Mouse (Mus musculus) kidney, postnatal 0 days (tissue): ENCODE measurements at regions not wholly inside any gene's neighbourhood (a gene's known extent, or its start where the extent isn't known, plus 50 kb on each side); places are given as distances from the start of the nearest gene placed in this dataset.

Source experiments
- ATAC-seq: fragments of 200-750 bp; cut with Nextera tagmentation; replicated peaks from 2 replicates; pipeline ENCODE4 v1.8.0; 2017; ENCODE audit warnings: low read depth, moderate number of reproducible peaks, moderate TSS enrichment, moderate library complexity; ENCODE audit not compliant: low FRiP score
- DNase-seq: peaks from one replicate; pipeline ENCODE4 v3.0.0-alpha.2; 2016; ENCODE audit warnings: low spot score
- H3K27ac ChIP-seq: fragments of 300-500 bp; sonication (generic); 2 replicates; pipeline ENCODE4 v1.5.1; 2014; ENCODE audit warnings: mild to moderate bottlenecking
- H3K27me3 ChIP-seq: fragments of 300-500 bp; sonication (generic); 2 replicates; pipeline ENCODE4 v1.6.1; 2014; ENCODE audit warnings: low read length, mixed read lengths; ENCODE audit not compliant: insufficient read depth
- H3K36me3 ChIP-seq: fragments of 300-500 bp; sonication (generic); 2 replicates; pipeline ENCODE4 v1.6.1; 2014; ENCODE audit warnings: low read length, mixed read lengths; ENCODE audit not compliant: insufficient read depth
- H3K4me1 ChIP-seq: fragments of 300-500 bp; sonication (generic); replicated peaks from 2 replicates; pipeline ENCODE4 v1.6.1; 2014; ENCODE audit warnings: antibody characterized with exemption, low read length, mixed read lengths; ENCODE audit not compliant: insufficient read depth
- H3K4me2 ChIP-seq: fragments of 300-500 bp; sonication (generic); 2 replicates; pipeline ENCODE4 v1.6.1; 2014; ENCODE audit warnings: mild to moderate bottlenecking, low read length, moderate library complexity, mixed read lengths
- H3K4me3 ChIP-seq: fragments of 300-500 bp; sonication (generic); replicated peaks from 2 replicates; pipeline ENCODE4 v1.5.1; 2014; ENCODE audit warnings: low read depth, low read length
- H3K9ac ChIP-seq: fragments of 300-500 bp; sonication (generic); 2 replicates; pipeline ENCODE4 v1.6.1; 2014; ENCODE audit warnings: low read depth, low read length
- H3K9me3 ChIP-seq: fragments of 300-500 bp; sonication (generic); replicated peaks from 2 replicates; pipeline ENCODE4 v1.6.1; 2016; ENCODE audit warnings: low read length, inconsistent platforms, mixed read lengths
- CTCF ChIP-seq: IDR thresholded peaks from 2 replicates; pipeline ENCODE4 v1.5.1; 2016; ENCODE audit warnings: antibody characterized with exemption, low read depth, mild to moderate bottlenecking, moderate library complexity
- WGBS: fragments of 180-500 bp; shearing (Covaris S2); extraction: QIAGEN DNeasy Blood & Tissue Kit; methylation state at CpG from one replicate; pipeline ENCODE4 v1.1.7; 2014; 5-methylcytosine and 5-hydroxymethylcytosine counted together

DNA sequence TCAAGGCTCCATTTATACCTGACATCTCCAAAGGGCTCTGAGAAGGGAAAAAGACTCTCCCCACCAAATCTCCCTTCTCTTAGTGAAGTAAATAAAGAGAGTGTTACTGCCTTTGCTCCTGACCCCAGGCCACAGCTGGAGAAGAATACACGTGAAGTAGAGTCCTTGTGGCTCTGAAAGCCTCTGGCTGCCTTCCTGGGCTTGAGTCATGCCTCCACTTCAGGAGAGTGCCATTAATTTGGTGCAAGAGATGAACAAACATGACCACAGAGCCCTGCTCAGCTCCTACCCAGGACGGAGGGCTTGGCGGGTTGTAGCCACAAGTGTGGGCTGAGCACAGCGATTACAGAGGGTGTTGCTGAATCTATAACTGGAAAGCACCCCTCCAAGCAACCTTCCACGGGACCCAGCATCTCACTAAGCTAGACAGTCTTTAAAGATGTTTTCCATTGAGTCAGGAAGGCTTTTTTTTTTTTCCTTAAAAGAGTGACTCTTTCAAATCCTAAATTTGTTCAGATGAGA, 175.3 kb upstream of the Ncam1 start:
- Histone ChIP-seq H3K27ac (no peak overlapping the region), H3K27me3 (no peaks in the 10 kb centered on the region), H3K9ac (no peak overlapping the region), H3K9me3 (no peaks in the 10 kb centered on the region), H3K36me3 (no peaks in the 10 kb centered on the region), H3K4me3 (no peak overlapping the region), H3K4me1 (peaks cover 5% of the 10 kb centered on the region; the same call in 1 of the 2 replicates), H3K4me2 (no peak overlapping the region)
- no peak for TF ChIP-seq CTCF
- ATAC-seq (no peak), DNase-seq (no peak)
- 86% methylated on average over 5 of the region's 5 CpGs for WGBS

GRCm38 (mm10) chr9:49969429-49969828, 170.7 kb upstream of the Ncam1 start:
- Histone ChIP-seq H3K27ac (no peak overlapping the region), H3K27me3 (no peaks in the 10 kb centered on the region), H3K9me3 (no peaks in the 10 kb centered on the region), H3K36me3 (no peaks in the 10 kb centered on the region), H3K4me1 (no peaks in the 10 kb centered on the region), H3K4me2 (no peak overlapping the region), H3K9ac (no peak overlapping the region), H3K4me3 (no peak overlapping the region)
- DNase-seq (no peak), ATAC-seq (no peak)
- WGBS: 74% methylated on average over 6 of the region's 6 CpGs
- TF ChIP-seq CTCF: no peak

- Histone ChIP-seq H3K9me3 (no peaks in the 10 kb centered on the region), H3K36me3 (no peaks in the 10 kb centered on the region), H3K9ac (no peak overlapping the region), H3K4me1 (peaks cover 17% of the 10 kb centered on the region; the same call in 1 of the 2 replicates), H3K27me3 (no peaks in the 10 kb centered on the region), H3K27ac (no peak overlapping the region), H3K4me3 (no peak overlapping the region), H3K4me2 (no peak overlapping the region)
- DNase-seq: no peak
- no peak for TF ChIP-seq CTCF
- 78% methylated on average over 4 of the region's 4 CpGs for WGBS
- ATAC-seq: no peak
Measured at GRCm38 (mm10) chr9:49964666-49965065, 165.9 kb upstream of the Ncam1 start.

DNA sequence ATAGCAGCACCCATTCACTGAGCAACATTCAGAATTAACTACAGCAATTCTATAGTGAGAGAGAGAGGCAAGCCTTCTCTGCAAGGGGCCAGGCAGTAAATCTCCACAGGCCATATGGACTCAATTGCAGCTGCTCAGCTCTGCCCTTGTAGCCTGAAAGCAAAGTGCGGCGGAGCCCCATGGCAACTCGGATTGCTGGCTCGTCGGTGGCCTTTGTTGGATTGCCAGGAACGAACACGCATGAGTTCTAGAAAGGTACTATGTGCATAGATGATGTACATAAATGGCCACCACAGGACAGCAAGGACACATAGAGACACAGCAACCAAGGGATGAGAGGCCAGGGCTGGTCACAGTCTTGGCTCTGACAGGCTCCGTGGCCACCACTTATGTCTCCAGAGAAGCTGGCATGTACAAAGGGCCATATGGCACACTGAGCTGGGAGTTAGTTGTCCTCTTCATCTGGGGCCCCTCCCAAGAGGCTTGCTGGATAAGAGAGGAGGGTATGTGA, 163.9 kb upstream of the Ncam1 start:
- DNase-seq: no peak
- 30% methylated on average over 8 of the region's 8 CpGs for WGBS

DNA sequence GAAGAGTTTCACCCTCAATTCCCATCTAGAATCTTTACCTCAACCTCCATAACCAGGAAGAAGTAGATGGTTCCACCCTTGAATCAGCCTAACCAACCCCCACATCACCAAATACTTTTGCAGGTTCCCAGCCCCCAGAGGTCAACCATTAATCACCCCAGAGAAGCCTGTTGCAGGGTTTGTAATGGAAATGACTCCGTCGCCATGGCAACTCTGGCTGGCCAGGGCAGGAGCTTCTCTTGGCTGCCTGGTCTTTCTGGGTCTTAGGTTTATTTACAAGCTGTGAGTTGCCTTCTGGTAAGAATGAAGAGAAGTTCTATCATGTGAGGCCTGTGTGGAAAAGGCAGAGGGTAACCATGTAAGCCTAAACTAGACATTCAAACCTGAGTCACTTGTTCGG, 163.2 kb upstream of the Ncam1 start:
- ATAC-seq (0 out of 2 replicates have a peak, but pooled peaks have one; percentile 40), DNase-seq (peak; percentile 61)
- no peaks in the 10 kb centered on the region for H3K9me3 ChIP-seq
- H3K4me1 ChIP-seq: peaks cover 17% of the 10 kb centered on the region; the same call in 1 of the 2 replicates
- no peak overlapping the region for H3K4me2 ChIP-seq
- no peaks in the 10 kb centered on the region for H3K27me3 ChIP-seq
- no peak overlapping the region for H3K4me3 ChIP-seq
- WGBS: 29% methylated on average over 3 of the region's 3 CpGs
- H3K9ac ChIP-seq: no peak overlapping the region
- no peak overlapping the region for H3K27ac ChIP-seq
- no peak for TF ChIP-seq CTCF
- H3K36me3 ChIP-seq: no peaks in the 10 kb centered on the region

More for the DNA sequence above, 163.9 kb upstream of the Ncam1 start:
- Histone ChIP-seq H3K9me3 (no peaks in the 10 kb centered on the region), H3K27me3 (no peaks in the 10 kb centered on the region), H3K4me1 (peaks cover 17% of the 10 kb centered on the region; the same call in 1 of the 2 replicates), H3K9ac (no peak overlapping the region), H3K27ac (no peak overlapping the region), H3K4me2 (no peak overlapping the region), H3K36me3 (no peaks in the 10 kb centered on the region), H3K4me3 (no peak overlapping the region)
- no peak for TF ChIP-seq CTCF
- no peak for ATAC-seq

DNA sequence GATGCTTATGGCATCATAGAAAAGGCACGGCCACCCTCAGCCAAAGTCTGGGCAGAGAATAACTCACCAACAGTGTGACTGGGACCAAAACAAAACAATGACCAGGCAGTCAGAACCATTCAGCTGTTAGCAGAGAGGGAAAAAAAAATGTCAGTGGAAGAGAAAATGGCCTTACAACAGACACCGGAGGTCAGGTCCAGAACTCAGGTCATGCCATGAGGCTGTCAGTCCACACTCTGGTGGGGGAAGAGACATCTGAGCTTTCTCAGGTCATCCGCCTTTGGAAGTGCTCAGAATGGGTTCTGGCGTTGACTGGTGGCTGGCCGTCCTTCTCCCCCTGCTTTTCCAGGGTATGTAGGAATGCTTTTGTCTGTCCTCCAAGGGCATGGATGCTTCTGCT, 162.6 kb upstream of the Ncam1 start:
- Histone ChIP-seq H3K27ac (no peak overlapping the region), H3K9ac (no peak overlapping the region), H3K4me1 (peaks cover 17% of the 10 kb centered on the region; the same call in 1 of the 2 replicates), H3K4me2 (no peak overlapping the region), H3K9me3 (no peaks in the 10 kb centered on the region), H3K36me3 (no peaks in the 10 kb centered on the region), H3K4me3 (no peak overlapping the region), H3K27me3 (no peaks in the 10 kb centered on the region)
- DNase-seq: no peak
- ATAC-seq: no peak
- no peak for TF ChIP-seq CTCF
- whole genome bisulfite sequencing: 77% methylated on average over 5 of the region's 5 CpGs

DNA sequence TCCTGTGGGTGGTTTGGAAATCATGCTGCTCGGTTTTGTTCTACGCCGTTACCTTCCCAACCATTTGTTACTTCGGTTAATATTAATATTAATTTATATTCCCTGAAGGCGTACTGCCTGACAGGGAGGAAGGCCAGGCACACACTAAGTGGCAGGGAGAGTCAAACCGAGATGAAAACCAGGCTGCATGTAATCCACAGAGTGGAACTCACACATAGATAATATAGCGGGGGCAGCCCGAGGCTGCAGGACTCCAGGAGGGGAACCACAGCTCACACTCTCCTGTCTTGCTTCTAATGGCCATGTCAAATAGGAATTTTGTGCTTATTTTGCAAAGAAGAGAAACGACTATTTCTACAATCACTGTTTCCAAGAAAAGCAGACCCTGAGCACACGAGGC, 161.3 kb upstream of the Ncam1 start:
- peaks cover 17% of the 10 kb centered on the region; the same call in 1 of the 2 replicates for H3K4me1 ChIP-seq
- DNase-seq (peak; percentile 38), ATAC-seq (no peak)
- 49% methylated on average over 10 of the region's 10 CpGs for WGBS
- no peak overlapping the region for H3K4me3 ChIP-seq
- no peak overlapping the region for H3K9ac ChIP-seq
- H3K27me3 ChIP-seq: no peaks in the 10 kb centered on the region
- H3K9me3 ChIP-seq: no peaks in the 10 kb centered on the region
- no peaks in the 10 kb centered on the region for H3K36me3 ChIP-seq
- H3K27ac ChIP-seq: no peak overlapping the region
- H3K4me2 ChIP-seq: no peak overlapping the region
- TF ChIP-seq CTCF: no peak
